Mouse (Mus musculus): ENCODE results near the gene Hps3.
"Not testable (repeated sequence)": the region's sequence is repeated elsewhere in the genome, so short reads cannot be mapped to it uniquely, and the experiment has no call there.

Hps3 gene

GRCm38 (mm10) chr3:19949401-19949800, 85.7 kb downstream of the Hps3 start:
- not testable (repeated sequence) for DNase-seq (ENCODE audit: extremely low spot score, low read depth, low spot score)

GRCm38 (mm10) chr3:19948552-19948951, 86.6 kb downstream of the Hps3 start:
- DNase-seq (ENCODE audit: extremely low spot score, low read depth, low spot score) = no peak

Measured in hindlimb bud, embryonic 11.5 days (tissue).